16 mouse cellular contexts compared by ENCODE assay signal in genomic region chr9:67495350-67495749, GRCm38 (mm10).
DNase-seq lines count a peak whose midpoint lies in the region; ATAC-seq and TF ChIP-seq lines count a peak whose summit lies in the region.
"Had no signal": no experiment of that assay in that cellular context is flagged by ENCODE, and none has a peak within 500 bp of the region (broad histone marks: within the 10 kb centered on the region; RNA-seq: fewer than 3 reads in every experiment).

No protein-coding gene starts in this region.

- H3K4me1 ChIP-seq in heart, embryonic 14.5 days (ENCODE audit: control insufficient read depth in 2 of 2, insufficient read depth in 2 of 2, low read length in 2 of 2): peaks cover 13 to 32% of the 10 kb centered on the region in 2 experiments
- peaks cover 23% of the 10 kb centered on the region for H3K4me1 ChIP-seq in limb, embryonic 12.5 days (replicated peaks)
- peaks cover 8% of the 10 kb centered on the region for H3K4me1 ChIP-seq in limb, embryonic 10.5 days

- H3K27me3 ChIP-seq in heart, embryonic 14.5 days (ENCODE audit: control insufficient read depth, insufficient read depth, low read length): no peaks in the 10 kb centered on the region
- H3K27me3 ChIP-seq in limb, embryonic 12.5 days: no peaks in the 10 kb centered on the region
- H3K27me3 ChIP-seq in limb, embryonic 10.5 days (ENCODE audit: low read depth, poor library complexity, severe bottlenecking): no peaks in the 10 kb centered on the region
- H3K27me3 ChIP-seq: hindbrain, embryonic 13.5 days; lung, embryonic 15.5 days had no signal

- no peaks in the 10 kb centered on the region for H3K9me3 ChIP-seq in heart, embryonic 14.5 days (ENCODE audit: control insufficient read depth, low read length)
- no peaks in the 10 kb centered on the region for H3K9me3 ChIP-seq in limb, embryonic 12.5 days
- H3K9me3 ChIP-seq in limb, embryonic 10.5 days (replicated peaks): no peaks in the 10 kb centered on the region
- H3K9me3 ChIP-seq: hindbrain, embryonic 13.5 days; lung, embryonic 15.5 days had no signal

- no peak for TF ChIP-seq CTCF in brain, embryonic 14.5 days (IDR thresholded peaks at IDR 0.05; ENCODE audit: borderline replicate concordance, extremely low read depth, insufficient read depth, insufficient read length)

- H3K9ac ChIP-seq in heart, embryonic 14.5 days (ENCODE audit: low read length): 0 out of 2 replicates have a peak overlapping the region, but pooled peaks have one; percentile 21
- H3K9ac ChIP-seq in limb, embryonic 12.5 days (replicated peaks): no peak overlapping the region
- H3K9ac ChIP-seq: hindbrain, embryonic 13.5 days; lung, embryonic 15.5 days had no signal

- H3K4me2 ChIP-seq in heart, embryonic 14.5 days (ENCODE audit: low read length): 0 out of 2 replicates have a peak overlapping the region, but pooled peaks have one; percentile 18
- no peak overlapping the region for H3K4me2 ChIP-seq in limb, embryonic 12.5 days
- H3K4me2 ChIP-seq: hindbrain, embryonic 13.5 days; liver, embryonic 11.5 days; lung, embryonic 15.5 days had no signal

- no peak for TF ChIP-seq POLR2A in brain, embryonic 14.5 days (IDR thresholded peaks at IDR 0.05; ENCODE audit: borderline replicate concordance, extremely low read depth, insufficient read depth, insufficient read length, poor library complexity, severe bottlenecking)

- WGBS in heart, embryonic 14.5 days: 9% methylated on average over 3 of the region's 3 CpGs
- 46% methylated on average over 3 of the region's 3 CpGs for WGBS in limb, embryonic 12.5 days
- 66% methylated on average over 3 of the region's 3 CpGs for WGBS in limb, embryonic 10.5 days

- DNase-seq in heart, postnatal 14 days: no peak
- DNase-seq in limb, embryonic 10.5 days (ENCODE audit: low spot score): no peak
- peak; percentile 25 for DNase-seq in adipocyte (ENCODE audit: low spot score)
- DNase-seq in brain, embryonic 14.5 days (ENCODE audit: low read depth): peak; percentile 23
- DNase-seq in frontal cortex, adult 2 months (ENCODE audit: extremely low spot score in 1 of 2, low spot score in 1 of 2): no peak
- DNase-seq: cerebellum, postnatal 14 days; gastrocnemius, postnatal 25 days; kidney, adult 18-20 months; kidney, postnatal 36 days; thymus, postnatal 25 days had no signal

- peak overlapping the region in 1 of 2 experiments; percentile 50; a peak in 2 of 4 replicates for H3K27ac ChIP-seq in heart, embryonic 14.5 days (replicated peaks in 1 of 2; ENCODE audit: control insufficient read depth in 1 of 2, insufficient read depth in 1 of 2, low read depth in 2 of 2, low read length in 2 of 2)
- H3K27ac ChIP-seq in limb, embryonic 12.5 days: 0 out of 2 replicates have a peak overlapping the region, but pooled peaks have one; percentile 9
- no peak overlapping the region for H3K27ac ChIP-seq in limb, embryonic 10.5 days
- H3K27ac ChIP-seq: lung, embryonic 15.5 days had no signal

- intact Hi-C loops in heart, postnatal 14 days (cut with DNase I): no loop called here

- 0 out of 2 replicates have a peak, but pooled peaks cover 2% of the 10 kb centered on the region for H3K36me3 ChIP-seq in heart, embryonic 14.5 days (ENCODE audit: control insufficient read depth, insufficient read depth, low read length)
- no peaks in the 10 kb centered on the region for H3K36me3 ChIP-seq in limb, embryonic 12.5 days
- no peaks in the 10 kb centered on the region for H3K36me3 ChIP-seq in limb, embryonic 10.5 days
- H3K36me3 ChIP-seq: hindbrain, embryonic 13.5 days; lung, embryonic 15.5 days had no signal

- ATAC-seq in heart, embryonic 14.5 days (ENCODE audit: insufficient number of reproducible peaks, insufficient read depth, low FRiP score, low read depth): 0 out of 2 replicates have a peak, but pooled peaks have one; percentile 47
- ATAC-seq in limb, embryonic 12.5 days (ENCODE audit: insufficient number of reproducible peaks, insufficient read depth, low FRiP score, low TSS enrichment, low read depth): no peak
- ATAC-seq: CD4-positive, CD25-positive, alpha-beta regulatory T cell, adult 4 months had no signal

- H3K4me3 ChIP-seq in heart, embryonic 14.5 days (ENCODE audit: control insufficient read depth in 1 of 2, insufficient read depth in 1 of 2, low read depth in 1 of 2, low read length in 2 of 2): no peak overlapping the region
- no peak overlapping the region for H3K4me3 ChIP-seq in limb, embryonic 12.5 days (replicated peaks)
- H3K4me3 ChIP-seq in limb, embryonic 10.5 days: no peak overlapping the region
- H3K4me3 ChIP-seq: hindbrain, embryonic 13.5 days; lung, embryonic 15.5 days had no signal

Comparison
In these comparisons a context has a peak if more than half of its experiments do, and no peak if none do; other contexts are left out.
1. DNase-seq: peak in adipocyte (single experiment) and brain, embryonic 14.5 days (single experiment); none in heart, postnatal 14 days (0 of 2), limb, embryonic 10.5 days (single experiment) and frontal cortex, adult 2 months (0 of 2).